Mouse (Mus musculus) brown adipose tissue, adult 24 weeks (tissue): Measurements from ENCODE around the gene Hivep2. TPM values are rescaled to one million over a fixed set of nuclear protein-coding genes. Genes with fewer than 3 reads are reported as not detected.

Source experiments
- H3K27ac ChIP-seq: fragments of 200-500 bp; replicated peaks from 2 replicates; pipeline ENCODE4 v1.5.1; 2012; ENCODE audit warnings: low read depth, mild to moderate bottlenecking, low read length
- H3K4me1 ChIP-seq: fragments of 200-500 bp; 2 replicates; pipeline ENCODE4 v1.6.1; 2012; ENCODE audit warnings: low read length, mixed read lengths; ENCODE audit not compliant: control insufficient read depth, insufficient read depth, insufficient read length
- H3K4me3 ChIP-seq: fragments of 200-500 bp; 2 replicates; pipeline ENCODE4 v1.5.1; 2012; ENCODE audit warnings: low read depth, mild to moderate bottlenecking, low read length, moderate library complexity; ENCODE audit not compliant: insufficient read depth
- polyA plus RNA-seq: library from polyadenylated mRNA; stranded (reverse); fragments of >200 nt; gene quantifications from 2 replicates; pipeline ENCODE4 v1.2.4, GENCODE M21; 2012; ENCODE audit not compliant: missing spikeins, insufficient read depth, insufficient read length

Gene Hivep2
- polyA plus RNA-seq, 1 experiment = 12.6 TPM

- Histone ChIP-seq H3K27ac (no peak overlapping the region), H3K4me3 (no peak overlapping the region), H3K4me1 (peaks cover 16% of the 10 kb centered on the region)
Measured at GRCm38 (mm10) chr10:14020253-14020652, 54.4 kb downstream of the Hivep2 start.

- Histone ChIP-seq H3K4me1 (peaks cover 8% of the 10 kb centered on the region; the same call in 1 of the 2 replicates), H3K4me3 (no peak overlapping the region), H3K27ac (no peak overlapping the region)
Measured at GRCm38 (mm10) chr10:14024971-14025370, 59.1 kb downstream of the Hivep2 start.

GRCm38 (mm10) chr10:14027751-14028150 is 61.9 kb downstream of the Hivep2 start:
- peaks cover 5% of the 10 kb centered on the region; the same call in 1 of the 2 replicates for H3K4me1 ChIP-seq
- no peak overlapping the region for H3K4me3 ChIP-seq
- H3K27ac ChIP-seq = no peak overlapping the region

- peaks cover 5% of the 10 kb centered on the region; the same call in 1 of the 2 replicates for H3K4me1 ChIP-seq
- no peak overlapping the region for H3K4me3 ChIP-seq
- H3K27ac ChIP-seq = no peak overlapping the region
Measured at GRCm38 (mm10) chr10:14028956-14029355, 63.1 kb downstream of the Hivep2 start.

GRCm38 (mm10) chr10:14030458-14031035 is 64.7 kb downstream of the Hivep2 start:
- Histone ChIP-seq H3K4me1 (peaks cover 5% of the 10 kb centered on the region; the same call in 1 of the 2 replicates), H3K4me3 (no peak overlapping the region), H3K27ac (no peak overlapping the region)

GRCm38 (mm10) chr10:14032532-14032931 is 66.7 kb downstream of the Hivep2 start:
- H3K4me1 ChIP-seq = peaks cover 7% of the 10 kb centered on the region; the same call in 1 of the 2 replicates
- H3K4me3 ChIP-seq = no peak overlapping the region
- H3K27ac ChIP-seq = no peak overlapping the region

GRCm38 (mm10) chr10:14034046-14034445 is 68.2 kb downstream of the Hivep2 start:
- Histone ChIP-seq H3K27ac (no peak overlapping the region), H3K4me3 (no peak overlapping the region), H3K4me1 (peaks cover 7% of the 10 kb centered on the region; the same call in 1 of the 2 replicates)

- H3K4me1 ChIP-seq = peaks cover 7% of the 10 kb centered on the region; the same call in 1 of the 2 replicates
- H3K4me3 ChIP-seq = no peak overlapping the region
- H3K27ac ChIP-seq = no peak overlapping the region
Measured at GRCm38 (mm10) chr10:14034790-14035189, 68.9 kb downstream of the Hivep2 start.

- Histone ChIP-seq H3K27ac (no peak overlapping the region), H3K4me1 (peaks cover 7% of the 10 kb centered on the region; the same call in 1 of the 2 replicates), H3K4me3 (no peak overlapping the region)
Measured at GRCm38 (mm10) chr10:14035607-14036006, 69.7 kb downstream of the Hivep2 start.

- H3K4me3 ChIP-seq = no peak overlapping the region
- H3K4me1 ChIP-seq = peaks cover 7% of the 10 kb centered on the region; the same call in 1 of the 2 replicates
- H3K27ac ChIP-seq = no peak overlapping the region
Measured at GRCm38 (mm10) chr10:14036472-14036871, 70.6 kb downstream of the Hivep2 start.

GRCm38 (mm10) chr10:14037977-14038489 is 72.2 kb downstream of the Hivep2 start:
- H3K4me1 ChIP-seq = peaks cover 7% of the 10 kb centered on the region; the same call in 1 of the 2 replicates
- no peak overlapping the region for H3K4me3 ChIP-seq
- H3K27ac ChIP-seq = no peak overlapping the region

- Histone ChIP-seq H3K4me3 (no peak overlapping the region), H3K27ac (no peak overlapping the region), H3K4me1 (peaks cover 13% of the 10 kb centered on the region)
Measured at GRCm38 (mm10) chr10:14040716-14041470, 75.0 kb downstream of the Hivep2 start.

- Histone ChIP-seq H3K4me1 (peaks cover 15% of the 10 kb centered on the region), H3K4me3 (no peak overlapping the region), H3K27ac (no peak overlapping the region)
Measured at GRCm38 (mm10) chr10:14041606-14042005, 75.7 kb downstream of the Hivep2 start.

GRCm38 (mm10) chr10:14042539-14043348 is 76.9 kb downstream of the Hivep2 start:
- Histone ChIP-seq H3K27ac (no peak overlapping the region), H3K4me1 (peaks cover 20% of the 10 kb centered on the region), H3K4me3 (no peak overlapping the region)

- Histone ChIP-seq H3K27ac (no peak overlapping the region), H3K4me3 (no peak overlapping the region), H3K4me1 (peaks cover 25% of the 10 kb centered on the region)
Measured at GRCm38 (mm10) chr10:14043349-14043710, 77.5 kb downstream of the Hivep2 start.
